21 mouse cellular contexts compared by ENCODE assay signal in the genomic region with DNA sequence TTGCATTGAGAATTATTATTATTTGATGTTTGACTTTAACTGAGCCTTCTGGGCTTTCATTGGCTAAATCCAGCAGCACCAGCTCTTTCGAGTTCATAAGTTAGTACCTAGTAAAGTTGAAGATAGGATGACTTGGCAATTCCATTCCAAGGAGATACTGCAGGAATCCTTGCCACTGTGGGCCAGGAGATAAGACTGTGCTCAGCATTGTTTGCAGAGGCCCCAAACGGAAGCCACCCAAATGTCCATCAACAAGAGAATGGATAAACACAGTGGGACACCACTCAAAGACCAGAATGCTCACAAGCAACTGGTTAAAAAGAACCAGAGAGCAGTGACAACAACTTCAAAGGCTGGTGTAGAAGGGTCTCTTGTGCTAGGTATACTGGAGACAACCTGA. TPM values are rescaled to one million over a fixed set of nuclear protein-coding genes. Genes with fewer than 3 reads are reported as not detected.
DNase-seq lines count a peak whose midpoint lies in the region; ATAC-seq and TF ChIP-seq lines count a peak whose summit lies in the region.
"Had no signal": no experiment of that assay in that cellular context is flagged by ENCODE, and none has a peak within 500 bp of the region (broad histone marks: within the 10 kb centered on the region; RNA-seq: fewer than 3 reads in every experiment).

No protein-coding gene starts in this region.

- peak overlapping the region; percentile 59; the same call in 1 of the 2 replicates for H3K27ac ChIP-seq in heart, embryonic 10.5 days
- no peak overlapping the region for H3K27ac ChIP-seq in heart, adult 2 months
- H3K27ac ChIP-seq in MEL (ENCODE audit: control insufficient read depth, low read depth, low read length): no peak overlapping the region
- peak overlapping the region; percentile 61 for H3K27ac ChIP-seq in liver, embryonic 16.5 days (ENCODE audit: low read length)
- H3K27ac ChIP-seq: gastrocnemius, adult 2 months; hindbrain, embryonic 14.5 days; kidney, postnatal 0 days; layer of hippocampus, adult 2 months; macrophage had no signal

- H3K4me1 ChIP-seq in heart, embryonic 10.5 days: peaks cover 8% of the 10 kb centered on the region; the same call in 1 of the 2 replicates
- no peaks in the 10 kb centered on the region for H3K4me1 ChIP-seq in heart, adult 2 months (ENCODE audit: control insufficient read depth, insufficient read depth, low read length)
- H3K4me1 ChIP-seq in MEL (ENCODE audit: control insufficient read depth in 1 of 2, insufficient read depth in 2 of 2, low read length in 2 of 2): peaks cover 12 to 30% of the 10 kb centered on the region in 2 experiments
- H3K4me1 ChIP-seq in erythroblast, embryonic 14.5 days (ENCODE audit: control insufficient read depth): peaks cover 76% of the 10 kb centered on the region
- H3K4me1 ChIP-seq in liver, embryonic 16.5 days (ENCODE audit: control insufficient read depth, low read depth, low read length): peaks cover 49% of the 10 kb centered on the region

- no peaks in the 10 kb centered on the region for H3K36me3 ChIP-seq in heart, embryonic 10.5 days
- H3K36me3 ChIP-seq in heart, adult 2 months (ENCODE audit: control insufficient read depth, insufficient read depth, low read length): no peaks in the 10 kb centered on the region
- peaks cover 0 to 34% of the 10 kb centered on the region in 2 experiments; a peak in 2 of 4 replicates for H3K36me3 ChIP-seq in MEL (ENCODE audit: control insufficient read depth in 1 of 2, insufficient read depth in 2 of 2, low read length in 2 of 2)
- H3K36me3 ChIP-seq in erythroblast, embryonic 14.5 days (ENCODE audit: control insufficient read depth): peaks cover 2% of the 10 kb centered on the region; the same call in 1 of the 2 replicates
- no peaks in the 10 kb centered on the region for H3K36me3 ChIP-seq in liver, embryonic 16.5 days (ENCODE audit: control insufficient read depth, insufficient read depth)

- TF ChIP-seq RAD21 in MEL (IDR thresholded peaks at IDR 0.05; ENCODE audit: low read depth, low read length): no peak

- no peak for TF ChIP-seq POLR2A in heart, adult 2 months (IDR thresholded peaks at IDR 0.05; ENCODE audit: insufficient read depth, low read depth, low read length)
- no peak for TF ChIP-seq POLR2A in MEL (IDR thresholded peaks at IDR 0.05; ENCODE audit: control insufficient read depth in 1 of 2, insufficient read depth in 1 of 2, low read depth in 1 of 2, low read length in 2 of 2, poor library complexity in 1 of 2)

- no peaks in the 10 kb centered on the region for H3K79me2 ChIP-seq in heart, adult 2 months (replicated peaks; ENCODE audit: control insufficient read depth, insufficient read depth, low read length)
- no peaks in the 10 kb centered on the region for H3K79me2 ChIP-seq in MEL (ENCODE audit: control insufficient read depth, insufficient read depth, low read length, poor library complexity)

- H3K4me2 ChIP-seq in liver, embryonic 16.5 days (ENCODE audit: low read depth, low read length): peak overlapping the region; percentile 47; the same call in 1 of the 2 replicates
- H3K4me2 ChIP-seq: hindbrain, embryonic 14.5 days; lung, embryonic 14.5 days had no signal

- no peaks in the 10 kb centered on the region for H3K9me3 ChIP-seq in heart, embryonic 10.5 days
- H3K9me3 ChIP-seq in MEL (replicated peaks; ENCODE audit: insufficient read depth, low read length): no peaks in the 10 kb centered on the region
- no peaks in the 10 kb centered on the region for H3K9me3 ChIP-seq in erythroblast, embryonic 14.5 days (ENCODE audit: control insufficient read depth, low read length)
- H3K9me3 ChIP-seq in liver, embryonic 16.5 days (replicated peaks; ENCODE audit: control insufficient read depth, low read length): no peaks in the 10 kb centered on the region

- intact Hi-C loops in heart, adult 2 months (cut with DNase I): no loop called here

- TF ChIP-seq CTCF in heart, adult 2 months (IDR thresholded peaks at IDR 0.05): no peak
- no peak for TF ChIP-seq CTCF in MEL (IDR thresholded peaks at IDR 0.05 in 2 of 3, conservative IDR thresholded peaks at IDR 0.05 in 1 of 3; ENCODE audit: control insufficient read depth in 1 of 3, insufficient read depth in 1 of 3, low read depth in 2 of 3, low read length in 3 of 3, poor library complexity in 1 of 3, severe bottlenecking in 1 of 3)

- ATAC-seq in liver, embryonic 16.5 days (ENCODE audit: low read depth): peak; percentile 52
- ATAC-seq: CD4-positive, CD25-positive, alpha-beta regulatory T cell, adult 4 months; forebrain, postnatal 0 days; intestine, postnatal 0 days had no signal

- no peak overlapping the region for H3K4me3 ChIP-seq in heart, embryonic 10.5 days
- H3K4me3 ChIP-seq in heart, adult 2 months: no peak overlapping the region
- no peak overlapping the region for H3K4me3 ChIP-seq in MEL (ENCODE audit: control insufficient read depth in 1 of 2, insufficient read depth in 1 of 2, low read depth in 2 of 2, low read length in 2 of 2)
- peak overlapping the region; percentile 10 for H3K4me3 ChIP-seq in erythroblast, embryonic 14.5 days (replicated peaks)
- no peak overlapping the region for H3K4me3 ChIP-seq in liver, embryonic 16.5 days (ENCODE audit: low read depth, low read length)
- H3K4me3 ChIP-seq: gastrocnemius, adult 2 months; layer of hippocampus, adult 2 months had no signal

- no peaks in the 10 kb centered on the region for H3K27me3 ChIP-seq in heart, embryonic 10.5 days (ENCODE audit: insufficient read depth, poor library complexity, severe bottlenecking)
- no peaks in the 10 kb centered on the region for H3K27me3 ChIP-seq in heart, adult 2 months (ENCODE audit: control insufficient read depth, insufficient read depth, low read length)
- no peaks in the 10 kb centered on the region for H3K27me3 ChIP-seq in MEL (ENCODE audit: control insufficient read depth in 1 of 2, insufficient read depth in 2 of 2, low read length in 2 of 2)
- no peaks in the 10 kb centered on the region for H3K27me3 ChIP-seq in erythroblast, embryonic 14.5 days (ENCODE audit: control insufficient read depth)
- H3K27me3 ChIP-seq in liver, embryonic 16.5 days (ENCODE audit: control insufficient read depth, insufficient read depth, low read depth, low read length): no peaks in the 10 kb centered on the region

- TF ChIP-seq EP300 in heart, adult 2 months (IDR thresholded peaks at IDR 0.05; ENCODE audit: insufficient read depth, low read depth, low read length): no peak
- peak; percentile 77 to 83 for TF ChIP-seq EP300 in MEL (IDR thresholded peaks at IDR 0.05; ENCODE audit: low read depth in 1 of 2, low read length in 2 of 2)

- 17% methylated on average over 2 of the region's 2 CpGs for WGBS in heart, embryonic 10.5 days
- WGBS in heart, adult 2 months: 29% methylated on average over 2 of the region's 2 CpGs
- 16% methylated on average over 2 of the region's 2 CpGs for WGBS in liver, embryonic 16.5 days (ENCODE audit: insufficient replicate concordance)

- DNase-seq in heart, embryonic 10.5 days (ENCODE audit: low spot score): peak; percentile 87
- no peak for DNase-seq in heart, adult 2 months
- peak; percentile 59 for DNase-seq in MEL (ENCODE audit: low read depth, low spot score)
- DNase-seq in left cerebral cortex, adult 8-10 months (ENCODE audit: low spot score in 2 of 2): no peak
- no peak for DNase-seq in left cerebral cortex, adult 18-20 months (ENCODE audit: low spot score in 2 of 2)
- DNase-seq in right cerebral cortex, adult 2 months (ENCODE audit: low spot score in 2 of 2): no peak
- DNase-seq: cerebellum, adult 11 months; cerebellum, postnatal 36 days; forebrain, postnatal 0 days; gastrocnemius, adult 2 months; heart, postnatal 14 days; lung, embryonic 14.5 days; right cerebral cortex, postnatal 14 days had no signal

- H3K9ac ChIP-seq in heart, adult 2 months (ENCODE audit: low read depth, low read length): no peak overlapping the region
- H3K9ac ChIP-seq in MEL (ENCODE audit: control insufficient read depth, low read depth, low read length, poor library complexity, severe bottlenecking): no peak overlapping the region
- H3K9ac ChIP-seq in liver, embryonic 16.5 days (ENCODE audit: low read depth, low read length): no peak overlapping the region
- H3K9ac ChIP-seq: forebrain, postnatal 0 days; hindbrain, embryonic 14.5 days; lung, embryonic 14.5 days had no signal

TF ChIP-seq in MEL, 35 proteins besides CTCF, POLR2A, EP300 and RAD21:
- TF ChIP-seq POLR2AphosphoS2 (IDR thresholded peaks at IDR 0.05; ENCODE audit: low read length): no peak
- TF ChIP-seq ZKSCAN1 (IDR thresholded peaks at IDR 0.05; ENCODE audit: low read depth, low read length): no peak
- peak; percentile 56; the same call in 1 of the 2 replicates for TF ChIP-seq RCOR1 (IDR thresholded peaks at IDR 0.05; ENCODE audit: low read depth, low read length)
- peak; percentile 15; the same call in 1 of the 2 replicates for TF ChIP-seq SIN3A (IDR thresholded peaks at IDR 0.05; ENCODE audit: low read length)
- peak; percentile 61 for TF ChIP-seq TAL1 (IDR thresholded peaks at IDR 0.05; ENCODE audit: low read length)
- peak; percentile 73 for TF ChIP-seq GATA1 (IDR thresholded peaks at IDR 0.05; ENCODE audit: low read depth, low read length)
- no peak for TF ChIP-seq MAX (IDR thresholded peaks at IDR 0.05; ENCODE audit: low read length)
- peak; percentile 61 for TF ChIP-seq TCF12 (IDR thresholded peaks at IDR 0.05; ENCODE audit: low read depth, low read length)
TF ChIP-seq in MEL: peak in this region for 5.

RNA-seq across cellular contexts. Expression of gene Tlk1, which starts 5.2 kb away (rescaled TPM):
- 26.4 and 28.3 TPM in 2 replicates for polyA plus RNA-seq in heart, embryonic 10.5 days (2016; fragmentation: Nextera tagmentation; extraction: Ambion mirVana)
- total RNA-seq in heart, adult 2 months (2021): 10 to 100 TPM; 26.0 to 31.3 TPM
- polyA plus RNA-seq in heart, adult 2 months (2012; rRNA removed): 6.9 and 15.4 TPM in 2 replicates
- 20.5 and 23.6 TPM in 2 replicates for total RNA-seq in MEL (2012; rRNA removed)
- polyA plus RNA-seq in MEL (2012; ENCODE audit: insufficient read depth in 1 of 2, insufficient read length in 2 of 2, low read depth in 1 of 2, low replicate concordance in 2 of 2, missing spikeins in 1 of 2): 10 to 100 TPM; 56.6 to 57.0 TPM
- 3.3 and 4.5 TPM in 2 replicates for polyA plus RNA-seq in erythroblast, embryonic 14.5 days (2012)
- polyA plus RNA-seq in liver, embryonic 16.5 days (2015; fragmentation: Nextera tagmentation; extraction: Ambion mirVana): 16.5 and 17.9 TPM in 2 replicates
- total RNA-seq in left cerebral cortex, adult 8-10 months (2022): 100 to 1,000 TPM in 1 of 4 experiments, 10 to 100 TPM in 3; 90.1 to 104 (median 97.0) TPM
- 10 to 100 TPM; 79.4 to 85.9 TPM for total RNA-seq in left cerebral cortex, adult 18-20 months (2021)

Comparison
In these comparisons a context has a peak if more than half of its experiments do, and no peak if none do; other contexts are left out.
1. DNase-seq: peak in heart, embryonic 10.5 days (single experiment) and MEL (single experiment); none in heart, adult 2 months (0 of 2), left cerebral cortex, adult 8-10 months (0 of 2), left cerebral cortex, adult 18-20 months (0 of 2) and right cerebral cortex, adult 2 months (0 of 2).
2. H3K27ac ChIP-seq: peak in heart, embryonic 10.5 days (single experiment) and liver, embryonic 16.5 days (single experiment); none in heart, adult 2 months (single experiment) and MEL (single experiment).